Mouse (Mus musculus) liver, postnatal 0 days (tissue): ENCODE measurements around the gene Arhgap28.

Source experiments
- CTCF ChIP-seq: sonication (generic); IDR thresholded peaks from 2 replicates; pipeline ENCODE4 v1.5.1; 2016; ENCODE audit warnings: antibody characterized with exemption, low read depth
- EP300 ChIP-seq: IDR thresholded peaks from 2 replicates; pipeline ENCODE4 v1.6.1; 2016; ENCODE audit warnings: antibody characterized with exemption, low read depth, mild to moderate bottlenecking

- TF ChIP-seq CTCF (no peak), EP300 (no peak)
These were observed 95.4 kb downstream of the Arhgap28 start for GRCm38 (mm10) chr17:67908537-67908936.
